Mouse (Mus musculus) erythroblast, adult 5-6 weeks (primary cell): ENCODE results near the gene Rasal1. TPM values are rescaled to one million over a fixed set of nuclear protein-coding genes. Genes with fewer than 3 reads are reported as not detected.

Experiments used
- ATAC-seq: replicated peaks from 2 replicates; pipeline ENCODE4 v1.8.0; 2016; ENCODE audit warnings: moderate number of reproducible peaks, mild to moderate bottlenecking, moderate TSS enrichment, inconsistent platforms; ENCODE audit not compliant: poor library complexity, low FRiP score, severe bottlenecking
- total RNA-seq, 2 experiments: library from RNA; stranded (forward) in 1 of 2; stranded (reverse) in 1 of 2; fragments of 150-400 nt in 1 of 2; fragments of 200-764, 138-1000 nt in 1 of 2; gene quantifications; 2 replicates each; pipeline versions ENCODE4 v1.2.3 to v1.2.4; 2015 to 2017; ENCODE audit warnings: low replicate concordance in 2 of 2

Gene Rasal1
- total RNA-seq, 2 experiments from 2014 or later, result not detected

- ATAC-seq, result no peak
Measured at GRCm38 (mm10) chr5:120687897-120688296, 39.3 kb downstream of the Rasal1 start.

- ATAC-seq, result no peak
Measured at GRCm38 (mm10) chr5:120688434-120688833, 39.8 kb downstream of the Rasal1 start.

GRCm38 (mm10) chr5:120690417-120690816, 41.8 kb downstream of the Rasal1 start:
- ATAC-seq, result no peak

GRCm38 (mm10) chr5:120692034-120692433, 43.4 kb downstream of the Rasal1 start:
- ATAC-seq, result no peak

GRCm38 (mm10) chr5:120693931-120694694, 45.5 kb downstream of the Rasal1 start:
- no peak for ATAC-seq

GRCm38 (mm10) chr5:120694695-120695074, 46.1 kb downstream of the Rasal1 start:
- ATAC-seq, result no peak

- ATAC-seq, result no peak
Measured at GRCm38 (mm10) chr5:120696057-120696743, 47.6 kb downstream of the Rasal1 start.

- ATAC-seq, result no peak
Measured at GRCm38 (mm10) chr5:120696865-120697264, 48.3 kb downstream of the Rasal1 start.

GRCm38 (mm10) chr5:120698181-120698580, 49.6 kb downstream of the Rasal1 start:
- no peak for ATAC-seq

- ATAC-seq, result no peak
Measured at GRCm38 (mm10) chr5:120698801-120699391, 50.3 kb downstream of the Rasal1 start.

GRCm38 (mm10) chr5:120700996-120701790, 52.6 kb downstream of the Rasal1 start:
- no peak for ATAC-seq

GRCm38 (mm10) chr5:120702421-120702820, 53.8 kb downstream of the Rasal1 start:
- no peak for ATAC-seq

- no peak for ATAC-seq
Measured at GRCm38 (mm10) chr5:120702969-120703368, 54.4 kb downstream of the Rasal1 start.

GRCm38 (mm10) chr5:120703660-120704059, 55.0 kb downstream of the Rasal1 start:
- no peak for ATAC-seq

GRCm38 (mm10) chr5:120704421-120704820, 55.8 kb downstream of the Rasal1 start:
- no peak for ATAC-seq

GRCm38 (mm10) chr5:120706541-120706940, 57.9 kb downstream of the Rasal1 start:
- ATAC-seq, result no peak

- ATAC-seq, result no peak
Measured at GRCm38 (mm10) chr5:120706976-120707375, 58.4 kb downstream of the Rasal1 start.

GRCm38 (mm10) chr5:120710161-120710825, 61.7 kb downstream of the Rasal1 start:
- no peak for ATAC-seq

GRCm38 (mm10) chr5:120710826-120711248, 62.2 kb downstream of the Rasal1 start:
- ATAC-seq, result no peak

GRCm38 (mm10) chr5:120711416-120711815, 62.8 kb downstream of the Rasal1 start:
- no peak for ATAC-seq
